In genomic region chr10:13564364-13565079, GRCm38 (mm10) we compare ENCODE assay signal across 8 mouse cellular contexts. TPM values are rescaled to one million over a fixed set of nuclear protein-coding genes. Genes with fewer than 3 reads are reported as not detected.
A peak's percentile ranks its signal among the peaks of the same experiment; 100 is the strongest.
DNase-seq lines count a peak whose midpoint lies in the region; ATAC-seq and TF ChIP-seq lines count a peak whose summit lies in the region.

No protein-coding gene starts in this region.

- H3K27ac ChIP-seq in embryonic facial prominence, embryonic 14.5 days (replicated peaks; ENCODE audit: low read depth, low read length): no peak overlapping the region
- H3K27ac ChIP-seq in heart, embryonic 14.5 days (replicated peaks in 1 of 2; ENCODE audit: control insufficient read depth in 1 of 2, insufficient read depth in 1 of 2, low read depth in 2 of 2, low read length in 2 of 2): no peak overlapping the region
- H3K27ac ChIP-seq in kidney, postnatal 0 days: no peak overlapping the region
- no peak overlapping the region for H3K27ac ChIP-seq in liver, embryonic 14.5 days
- H3K27ac ChIP-seq in neural tube, embryonic 12.5 days: no peak overlapping the region
- H3K27ac ChIP-seq in stomach, postnatal 0 days (replicated peaks): no peak overlapping the region

- peak; percentile 81; the same call in 1 of the 2 replicates for ATAC-seq in embryonic facial prominence, embryonic 14.5 days (ENCODE audit: low read depth)
- ATAC-seq in heart, embryonic 14.5 days (ENCODE audit: insufficient number of reproducible peaks, insufficient read depth, low FRiP score, low read depth): no peak
- peak; percentile 65 for ATAC-seq in kidney, postnatal 0 days (replicated peaks; ENCODE audit: low FRiP score, low read depth)
- ATAC-seq in liver, embryonic 14.5 days (ENCODE audit: insufficient read depth): no peak
- peak; percentile 84 for ATAC-seq in neural tube, embryonic 12.5 days (ENCODE audit: low FRiP score, low read depth)
- no peak for ATAC-seq in stomach, postnatal 0 days (ENCODE audit: low FRiP score, low TSS enrichment)

- H3K4me1 ChIP-seq in embryonic facial prominence, embryonic 14.5 days (ENCODE audit: control insufficient read depth, insufficient read depth, low read length): 0 out of 2 replicates have a peak, but pooled peaks cover 3% of the 10 kb centered on the region
- H3K4me1 ChIP-seq in heart, embryonic 14.5 days (ENCODE audit: control insufficient read depth in 2 of 2, insufficient read depth in 2 of 2, low read length in 2 of 2): 0 out of 4 replicates have a peak, but pooled peaks cover 0 to 3% of the 10 kb centered on the region in 2 experiments
- no peaks in the 10 kb centered on the region for H3K4me1 ChIP-seq in kidney, postnatal 0 days (replicated peaks; ENCODE audit: insufficient read depth, low read length)
- H3K4me1 ChIP-seq in liver, embryonic 14.5 days (replicated peaks; ENCODE audit: control insufficient read depth in 2 of 2, insufficient read depth in 2 of 2, low read length in 1 of 2): no peaks in the 10 kb centered on the region
- no peaks in the 10 kb centered on the region for H3K4me1 ChIP-seq in neural tube, embryonic 12.5 days
- H3K4me1 ChIP-seq in stomach, postnatal 0 days (replicated peaks; ENCODE audit: control insufficient read depth, insufficient read depth): no peaks in the 10 kb centered on the region

- no peaks in the 10 kb centered on the region for H3K9me3 ChIP-seq in embryonic facial prominence, embryonic 14.5 days (ENCODE audit: control insufficient read depth, low read length)
- no peaks in the 10 kb centered on the region for H3K9me3 ChIP-seq in heart, embryonic 14.5 days (ENCODE audit: control insufficient read depth, low read length)
- H3K9me3 ChIP-seq in kidney, postnatal 0 days (replicated peaks; ENCODE audit: low read length): no peaks in the 10 kb centered on the region
- no peaks in the 10 kb centered on the region for H3K9me3 ChIP-seq in liver, embryonic 14.5 days (ENCODE audit: control insufficient read depth, low read length)
- H3K9me3 ChIP-seq in neural tube, embryonic 12.5 days: no peaks in the 10 kb centered on the region
- H3K9me3 ChIP-seq in stomach, postnatal 0 days (ENCODE audit: control insufficient read depth, low read length): no peaks in the 10 kb centered on the region

- peak; percentile 95 for TF ChIP-seq CTCF in kidney, postnatal 0 days (IDR thresholded peaks at IDR 0.05; ENCODE audit: low read depth)
- peak; percentile 89 for TF ChIP-seq CTCF in liver, embryonic 14.5 days (IDR thresholded peaks at IDR 0.05; ENCODE audit: low read depth)
- peak; percentile 96 for TF ChIP-seq CTCF in stomach, postnatal 0 days (IDR thresholded peaks at IDR 0.05; ENCODE audit: low read depth)

- no peak for TF ChIP-seq EP300 in liver, embryonic 14.5 days (IDR thresholded peaks at IDR 0.05; ENCODE audit: low read depth)
- TF ChIP-seq EP300 in stomach, postnatal 0 days (optimal IDR thresholded peaks at IDR 0.05): no peak

- DNase-seq in 3134 (ENCODE audit: extremely low read depth, insufficient read length, low spot score): peak; percentile 25
- DNase-seq in adrenal gland, postnatal 36 days: peak; percentile 75 to 77
- DNase-seq in embryonic facial prominence, embryonic 14.5 days (ENCODE audit: low spot score): peak; percentile 94
- peak; percentile 90 for DNase-seq in kidney, postnatal 0 days (ENCODE audit: low spot score)
- DNase-seq in liver, embryonic 14.5 days (ENCODE audit: low read depth in 3 of 3, low spot score in 3 of 3): no peak
- peak; percentile 67 for DNase-seq in stomach, postnatal 0 days (ENCODE audit: low spot score)

- 0 out of 2 replicates have a peak, but pooled peaks cover 2% of the 10 kb centered on the region for H3K27me3 ChIP-seq in embryonic facial prominence, embryonic 14.5 days (replicated peaks; ENCODE audit: control insufficient read depth, insufficient read depth, low read length)
- H3K27me3 ChIP-seq in heart, embryonic 14.5 days (ENCODE audit: control insufficient read depth, insufficient read depth, low read length): no peaks in the 10 kb centered on the region
- no peaks in the 10 kb centered on the region for H3K27me3 ChIP-seq in kidney, postnatal 0 days (ENCODE audit: insufficient read depth, low read length)
- H3K27me3 ChIP-seq in liver, embryonic 14.5 days (ENCODE audit: control insufficient read depth, insufficient read depth, low read length): no peaks in the 10 kb centered on the region
- peaks cover 8% of the 10 kb centered on the region for H3K27me3 ChIP-seq in neural tube, embryonic 12.5 days (replicated peaks)
- no peaks in the 10 kb centered on the region for H3K27me3 ChIP-seq in stomach, postnatal 0 days (ENCODE audit: control insufficient read depth, insufficient read depth, low read length)

- H3K9ac ChIP-seq in embryonic facial prominence, embryonic 14.5 days (ENCODE audit: low read depth, low read length): no peak overlapping the region
- H3K9ac ChIP-seq in heart, embryonic 14.5 days (ENCODE audit: low read length): no peak overlapping the region; the same call in 1 of the 2 replicates
- H3K9ac ChIP-seq in kidney, postnatal 0 days (ENCODE audit: low read depth, low read length): no peak overlapping the region
- H3K9ac ChIP-seq in liver, embryonic 14.5 days (replicated peaks): no peak overlapping the region
- H3K9ac ChIP-seq in neural tube, embryonic 12.5 days: no peak overlapping the region
- no peak overlapping the region for H3K9ac ChIP-seq in stomach, postnatal 0 days (ENCODE audit: low read length)

- H3K4me3 ChIP-seq in embryonic facial prominence, embryonic 14.5 days (ENCODE audit: low read depth, low read length): peak overlapping the region; percentile 27
- peak overlapping the region; percentile 32 to 33 for H3K4me3 ChIP-seq in heart, embryonic 14.5 days (ENCODE audit: control insufficient read depth in 1 of 2, insufficient read depth in 1 of 2, low read depth in 1 of 2, low read length in 2 of 2)
- H3K4me3 ChIP-seq in kidney, postnatal 0 days (replicated peaks; ENCODE audit: low read depth, low read length): 0 out of 2 replicates have a peak overlapping the region, but pooled peaks have one; percentile 0
- H3K4me3 ChIP-seq in liver, embryonic 14.5 days (ENCODE audit: insufficient read depth in 1 of 2, low read depth in 2 of 2, low read length in 2 of 2): no peak overlapping the region
- H3K4me3 ChIP-seq in neural tube, embryonic 12.5 days: no peak overlapping the region
- no peak overlapping the region for H3K4me3 ChIP-seq in stomach, postnatal 0 days (ENCODE audit: low read depth, low read length)

- H3K36me3 ChIP-seq in embryonic facial prominence, embryonic 14.5 days (ENCODE audit: control insufficient read depth, insufficient read depth, low read length): peaks cover 42% of the 10 kb centered on the region; the same call in 1 of the 2 replicates
- H3K36me3 ChIP-seq in heart, embryonic 14.5 days (ENCODE audit: control insufficient read depth, insufficient read depth, low read length): peaks cover 27% of the 10 kb centered on the region
- peaks cover 12% of the 10 kb centered on the region; the same call in 1 of the 2 replicates for H3K36me3 ChIP-seq in kidney, postnatal 0 days (ENCODE audit: insufficient read depth, low read length)
- no peaks in the 10 kb centered on the region; the same call in 1 of the 2 replicates for H3K36me3 ChIP-seq in liver, embryonic 14.5 days (replicated peaks; ENCODE audit: control insufficient read depth, insufficient read depth, low read depth)
- H3K36me3 ChIP-seq in neural tube, embryonic 12.5 days: 0 out of 2 replicates have a peak, but pooled peaks cover 4% of the 10 kb centered on the region
- peaks cover 3% of the 10 kb centered on the region; the same call in 1 of the 2 replicates for H3K36me3 ChIP-seq in stomach, postnatal 0 days (ENCODE audit: control insufficient read depth, insufficient read depth, low read length)

- peak overlapping the region; percentile 59 for H3K4me2 ChIP-seq in embryonic facial prominence, embryonic 14.5 days (ENCODE audit: low read depth, low read length)
- H3K4me2 ChIP-seq in heart, embryonic 14.5 days (ENCODE audit: low read length): peak overlapping the region; percentile 68
- H3K4me2 ChIP-seq in kidney, postnatal 0 days (ENCODE audit: low read length): peak overlapping the region; percentile 47
- peak overlapping the region; percentile 18; the same call in 1 of the 2 replicates for H3K4me2 ChIP-seq in liver, embryonic 14.5 days (ENCODE audit: low read depth)
- H3K4me2 ChIP-seq in neural tube, embryonic 12.5 days (replicated peaks): peak overlapping the region; percentile 53
- peak overlapping the region; percentile 42 for H3K4me2 ChIP-seq in stomach, postnatal 0 days (replicated peaks; ENCODE audit: low read depth)

- WGBS in embryonic facial prominence, embryonic 14.5 days: 24% methylated on average over 24 of the region's 24 CpGs
- 24% methylated on average over 24 of the region's 24 CpGs for WGBS in heart, embryonic 14.5 days
- 23% methylated on average over 24 of the region's 24 CpGs for WGBS in kidney, postnatal 0 days
- WGBS in liver, embryonic 14.5 days (ENCODE audit: insufficient replicate concordance): 29% methylated on average over 24 of the region's 24 CpGs
- 26% methylated on average over 24 of the region's 24 CpGs for WGBS in neural tube, embryonic 12.5 days
- 26% methylated on average over 24 of the region's 24 CpGs for WGBS in stomach, postnatal 0 days

RNA-seq across cellular contexts. Expression of gene Pex3, which starts 11.6 kb away (rescaled TPM):
- total RNA-seq in adrenal gland, postnatal 36 days (2021): 10 to 100 TPM; 30.1 to 38.4 TPM
- 31.3 and 38.2 TPM in 2 replicates for polyA plus RNA-seq in embryonic facial prominence, embryonic 14.5 days (2014; fragmentation: Nextera tagmentation; extraction: Ambion mirVana)
- 26.2 and 28.2 TPM in 2 replicates for polyA plus RNA-seq in heart, embryonic 14.5 days (2014; fragmentation: Nextera tagmentation; extraction: Ambion mirVana)
- 31.3 and 31.4 TPM in 2 replicates for polyA plus RNA-seq in kidney, postnatal 0 days (2015; fragmentation: Nextera tagmentation; extraction: Ambion mirVana)
- 5.2 and 7.5 TPM in 2 replicates for polyA plus RNA-seq in liver, embryonic 14.5 days (2012; rRNA removed)
- polyA plus RNA-seq in liver, embryonic 14.5 days (2014; fragmentation: Nextera tagmentation; extraction: Ambion mirVana): 10.6 and 13.8 TPM in 2 replicates
- 21.1 and 27.4 TPM in 2 replicates for polyA plus RNA-seq in neural tube, embryonic 12.5 days (2016; fragmentation: Nextera tagmentation; extraction: Ambion mirVana)
- 20.8 and 22.2 TPM in 2 replicates for polyA plus RNA-seq in stomach, postnatal 0 days (2015; fragmentation: Nextera tagmentation; extraction: Ambion mirVana)

RNA-seq across cellular contexts. Expression of gene Adat2, which starts 11.8 kb away (rescaled TPM):
- 1 to 10 TPM; 3.0 to 4.1 TPM for total RNA-seq in adrenal gland, postnatal 36 days (2021)
- 4.1 and 4.9 TPM in 2 replicates for polyA plus RNA-seq in embryonic facial prominence, embryonic 14.5 days (2014; fragmentation: Nextera tagmentation; extraction: Ambion mirVana)
- 4.1 TPM in 2 replicates for polyA plus RNA-seq in heart, embryonic 14.5 days (2014; fragmentation: Nextera tagmentation; extraction: Ambion mirVana)
- 4.9 and 5.6 TPM in 2 replicates for polyA plus RNA-seq in kidney, postnatal 0 days (2015; fragmentation: Nextera tagmentation; extraction: Ambion mirVana)
- polyA plus RNA-seq in liver, embryonic 14.5 days (2012; rRNA removed): 2.4 and 4.0 TPM in 2 replicates
- polyA plus RNA-seq in liver, embryonic 14.5 days (2014; fragmentation: Nextera tagmentation; extraction: Ambion mirVana): 2.7 and 3.4 TPM in 2 replicates
- 3.2 and 3.5 TPM in 2 replicates for polyA plus RNA-seq in neural tube, embryonic 12.5 days (2016; fragmentation: Nextera tagmentation; extraction: Ambion mirVana)
- polyA plus RNA-seq in stomach, postnatal 0 days (2015; fragmentation: Nextera tagmentation; extraction: Ambion mirVana): 3.9 and 4.3 TPM in 2 replicates

Comparison
In these comparisons a context has a peak if more than half of its experiments do, and no peak if none do; other contexts are left out.
1. DNase-seq: peak in 3134 (single experiment), adrenal gland, postnatal 36 days (2 of 2), embryonic facial prominence, embryonic 14.5 days (single experiment), kidney, postnatal 0 days (single experiment) and stomach, postnatal 0 days (single experiment); none in liver, embryonic 14.5 days (0 of 3).
2. ATAC-seq: peak in embryonic facial prominence, embryonic 14.5 days (single experiment), kidney, postnatal 0 days (single experiment) and neural tube, embryonic 12.5 days (single experiment); none in heart, embryonic 14.5 days (single experiment), liver, embryonic 14.5 days (single experiment) and stomach, postnatal 0 days (single experiment).
3. H3K4me2 ChIP-seq: peak in every context shown above with its lines; median percentile 68 in heart, embryonic 14.5 days; 59 in embryonic facial prominence, embryonic 14.5 days; 53 in neural tube, embryonic 12.5 days; 47 in kidney, postnatal 0 days; 42 in stomach, postnatal 0 days; 18 in liver, embryonic 14.5 days.
4. H3K4me3 ChIP-seq: peak in embryonic facial prominence, embryonic 14.5 days (single experiment), heart, embryonic 14.5 days (2 of 2) and kidney, postnatal 0 days (single experiment); none in liver, embryonic 14.5 days (0 of 2), neural tube, embryonic 12.5 days (single experiment) and stomach, postnatal 0 days (single experiment).
5. Peak in every context shown above with its lines, with median percentiles within 50 percentile points of each other: CTCF ChIP-seq.